Mouse (Mus musculus): ENCODE data around the gene Rln3. TPM values are rescaled to one million over a fixed set of nuclear protein-coding genes. Genes with fewer than 3 reads are reported as not detected.
A peak's percentile ranks its signal among the peaks of the same experiment; 100 is the strongest.
"Not testable (repeated sequence)": the region's sequence is repeated elsewhere in the genome, so short reads cannot be mapped to it uniquely, and the experiment has no call there.

Rln3 gene
- polyA plus RNA-seq, 1 experiment = not detected

DNA sequence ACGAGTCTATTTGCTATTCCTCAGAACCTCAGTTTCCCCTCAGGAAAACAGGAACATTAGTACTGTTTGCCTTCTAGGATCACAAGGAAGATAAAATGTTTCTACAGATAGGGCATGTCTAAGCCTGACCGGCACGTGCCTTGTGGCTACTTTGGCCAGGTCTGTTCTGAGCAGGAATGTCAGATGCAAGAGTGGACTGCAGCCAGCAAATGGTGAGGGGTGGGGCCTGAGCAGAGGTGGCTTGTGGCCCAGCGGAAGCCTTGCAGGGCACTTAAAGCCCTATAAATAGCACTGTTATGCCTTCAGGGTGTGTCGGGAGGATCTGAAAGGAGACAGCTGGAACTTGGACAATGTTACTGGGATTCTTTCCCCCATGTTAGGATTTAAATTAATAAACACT lies 21.7 kb downstream of the Rln3 start:
- no peak for DNase-seq (ENCODE audit: extremely low spot score in 1 of 2, low spot score in 1 of 2)

DNA sequence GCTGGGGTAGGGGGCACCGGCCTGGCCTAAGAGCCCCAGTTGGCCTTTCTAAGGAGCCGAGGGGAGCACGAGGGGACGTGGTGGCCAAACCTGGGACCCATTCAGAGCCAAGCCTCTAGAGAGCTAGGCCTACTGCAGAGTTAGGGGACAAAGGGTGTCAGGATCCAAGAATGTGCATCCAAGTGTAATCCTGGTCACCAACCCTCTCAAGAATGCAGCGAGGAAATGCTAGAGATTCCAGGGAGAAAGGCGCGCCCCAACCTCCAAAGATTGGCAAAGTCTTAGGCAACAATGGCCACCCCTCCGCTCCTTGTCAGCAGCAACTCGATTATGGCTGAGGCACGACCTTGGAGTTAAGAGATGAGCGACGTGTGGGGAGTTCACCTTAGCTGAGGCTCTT lies 23.2 kb downstream of the Rln3 start:
- DNase-seq (ENCODE audit: extremely low spot score in 1 of 2, low spot score in 1 of 2) = no peak

DNA sequence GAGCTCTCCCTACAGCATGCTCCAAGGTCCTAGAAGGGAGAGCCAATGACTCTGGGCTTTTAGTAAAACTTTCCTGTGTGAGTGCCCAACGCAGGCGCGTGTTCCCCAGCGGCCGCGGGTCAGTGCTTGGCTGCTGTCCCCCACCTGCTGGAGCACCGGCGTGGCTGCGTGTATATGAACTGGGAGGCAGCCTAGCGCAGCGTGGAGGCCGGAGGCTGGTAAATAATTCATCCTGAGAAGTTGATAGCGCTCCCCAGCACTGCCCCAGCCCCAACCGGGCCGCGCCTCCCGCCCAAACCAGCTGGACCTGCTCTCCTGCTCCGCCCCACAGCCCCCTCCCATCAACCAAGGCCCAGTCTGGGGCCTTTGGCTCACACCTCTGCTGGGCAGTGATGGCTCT lies 23.7 kb downstream of the Rln3 start, which contains the start of gene Palm3:
Palm3 (plus strand) TSS at position 376 of the 400 bp plus-strand sequence.
- no peak for DNase-seq (ENCODE audit: extremely low spot score in 1 of 2, low spot score in 1 of 2)

DNA sequence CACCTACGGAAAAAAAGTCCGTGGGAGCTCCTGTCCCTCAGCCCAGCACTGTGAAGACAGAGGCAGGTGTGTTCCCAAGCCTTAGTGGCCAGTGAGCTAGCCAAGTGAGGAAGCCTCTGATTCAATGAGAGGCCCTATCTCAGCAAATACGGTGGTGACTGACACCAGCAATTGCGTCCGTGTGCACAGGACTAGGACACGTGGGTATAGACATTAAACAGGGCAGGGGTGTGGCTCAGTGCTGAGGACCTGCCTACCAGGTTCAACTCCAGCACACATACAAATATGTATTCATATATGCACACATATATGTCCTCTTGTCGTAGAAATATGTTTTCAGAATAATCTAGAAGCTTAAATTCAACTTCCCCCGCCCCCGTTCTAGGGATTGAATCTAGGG lies 25.1 kb downstream of the Rln3 start:
- no peak for DNase-seq (ENCODE audit: extremely low spot score in 1 of 2, low spot score in 1 of 2)

DNA sequence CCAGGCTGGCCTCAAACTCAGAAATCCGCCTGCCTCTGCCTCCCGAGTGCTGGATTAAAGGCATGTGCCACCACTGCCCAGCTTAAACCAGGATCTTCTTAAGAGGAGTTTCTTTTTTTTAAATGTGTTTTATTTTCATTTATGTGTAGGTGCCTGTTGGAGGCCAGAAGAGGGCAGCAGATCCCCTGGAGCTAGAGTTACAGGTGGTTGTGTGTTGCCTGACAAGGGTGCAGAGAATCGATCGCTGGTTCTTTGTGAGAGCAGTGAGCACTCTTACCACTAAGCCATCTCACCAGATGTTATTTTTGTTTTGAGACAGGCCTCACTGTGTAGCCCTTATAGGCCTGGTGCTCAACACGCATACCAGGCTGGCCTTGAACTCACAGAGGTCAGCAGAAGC lies 29.0 kb downstream of the Rln3 start:
- no peak for DNase-seq (ENCODE audit: extremely low spot score in 1 of 2, low spot score in 1 of 2)

DNA sequence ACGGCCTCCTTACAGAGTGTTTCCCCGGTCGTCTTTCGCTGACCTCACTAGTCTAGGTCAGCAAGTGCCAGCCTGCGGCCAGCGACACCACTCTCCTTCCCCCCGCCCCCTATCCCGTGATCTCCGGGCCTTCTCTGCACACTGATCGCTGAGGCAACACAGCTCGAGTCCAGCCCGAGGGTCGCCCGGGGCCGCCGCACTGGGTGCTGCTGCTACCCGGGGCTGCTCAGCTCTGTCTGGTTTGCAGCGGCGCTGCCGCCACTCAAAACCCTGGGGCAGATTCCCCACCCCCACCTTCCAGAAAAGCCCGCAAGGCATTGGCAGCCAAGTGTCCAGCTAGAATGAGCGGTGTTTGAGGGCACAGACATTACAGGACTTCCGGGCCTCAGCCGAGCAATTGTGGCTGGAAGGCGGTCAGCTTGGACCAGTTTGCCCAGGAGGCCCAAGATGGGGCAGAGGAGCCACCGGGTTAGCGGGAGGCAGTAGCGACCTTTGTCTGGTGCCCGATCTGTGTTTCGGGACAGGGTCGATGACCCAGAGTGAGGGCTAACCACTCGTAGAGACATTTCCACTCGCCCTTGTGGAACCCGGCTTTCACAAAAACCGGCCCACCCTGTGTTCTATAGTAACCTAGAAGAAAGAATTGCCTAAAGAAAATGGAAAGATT lies 32.2 kb downstream of the Rln3 start:
- no peak for DNase-seq (ENCODE audit: extremely low spot score in 1 of 2, low spot score in 1 of 2)

DNA sequence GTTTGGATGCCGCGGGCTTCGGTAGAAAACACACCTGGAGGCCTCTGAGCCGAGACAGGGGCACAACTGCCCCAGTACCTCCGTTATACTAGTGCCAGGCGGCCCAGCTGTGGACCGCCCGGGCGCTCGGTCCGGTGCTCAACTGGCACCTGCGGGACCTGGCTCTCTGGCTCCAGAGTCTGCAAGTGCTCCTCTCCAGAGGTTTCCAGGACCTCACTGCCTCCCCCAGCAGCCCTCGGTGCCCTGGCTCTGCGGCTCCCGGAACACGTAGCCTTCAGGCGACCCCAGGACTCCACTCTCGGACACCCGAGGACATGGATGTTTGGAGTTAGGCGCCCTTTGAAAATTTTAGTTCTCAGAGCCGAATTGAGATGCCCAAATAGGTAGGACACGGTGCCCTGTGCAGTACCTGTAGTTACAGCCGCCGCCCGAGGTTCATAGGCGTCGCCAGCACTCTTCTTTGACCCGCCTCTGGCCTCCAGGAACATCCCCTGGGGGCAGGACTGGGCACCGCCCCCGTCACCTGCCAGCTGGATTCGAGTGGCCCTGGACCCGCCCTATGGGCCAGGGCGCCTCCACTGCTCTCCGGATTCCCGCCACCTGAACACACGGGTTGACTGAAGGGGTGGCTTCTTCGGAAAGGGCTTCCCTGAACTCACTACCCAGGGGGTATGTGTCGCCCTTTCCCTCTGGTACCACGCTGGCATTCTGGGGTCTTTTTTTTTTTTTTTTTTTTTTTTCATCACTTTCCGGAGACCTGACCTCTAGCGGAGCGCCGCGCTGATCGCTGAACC lies 32.9 kb downstream of the Rln3 start, which contains the start of gene 2210011C24Rik:
2210011C24Rik (minus strand) TSS at position 467 of the 794 bp plus-strand sequence.
- DNase-seq (ENCODE audit: extremely low spot score in 1 of 2, low spot score in 1 of 2) = no peak

DNA sequence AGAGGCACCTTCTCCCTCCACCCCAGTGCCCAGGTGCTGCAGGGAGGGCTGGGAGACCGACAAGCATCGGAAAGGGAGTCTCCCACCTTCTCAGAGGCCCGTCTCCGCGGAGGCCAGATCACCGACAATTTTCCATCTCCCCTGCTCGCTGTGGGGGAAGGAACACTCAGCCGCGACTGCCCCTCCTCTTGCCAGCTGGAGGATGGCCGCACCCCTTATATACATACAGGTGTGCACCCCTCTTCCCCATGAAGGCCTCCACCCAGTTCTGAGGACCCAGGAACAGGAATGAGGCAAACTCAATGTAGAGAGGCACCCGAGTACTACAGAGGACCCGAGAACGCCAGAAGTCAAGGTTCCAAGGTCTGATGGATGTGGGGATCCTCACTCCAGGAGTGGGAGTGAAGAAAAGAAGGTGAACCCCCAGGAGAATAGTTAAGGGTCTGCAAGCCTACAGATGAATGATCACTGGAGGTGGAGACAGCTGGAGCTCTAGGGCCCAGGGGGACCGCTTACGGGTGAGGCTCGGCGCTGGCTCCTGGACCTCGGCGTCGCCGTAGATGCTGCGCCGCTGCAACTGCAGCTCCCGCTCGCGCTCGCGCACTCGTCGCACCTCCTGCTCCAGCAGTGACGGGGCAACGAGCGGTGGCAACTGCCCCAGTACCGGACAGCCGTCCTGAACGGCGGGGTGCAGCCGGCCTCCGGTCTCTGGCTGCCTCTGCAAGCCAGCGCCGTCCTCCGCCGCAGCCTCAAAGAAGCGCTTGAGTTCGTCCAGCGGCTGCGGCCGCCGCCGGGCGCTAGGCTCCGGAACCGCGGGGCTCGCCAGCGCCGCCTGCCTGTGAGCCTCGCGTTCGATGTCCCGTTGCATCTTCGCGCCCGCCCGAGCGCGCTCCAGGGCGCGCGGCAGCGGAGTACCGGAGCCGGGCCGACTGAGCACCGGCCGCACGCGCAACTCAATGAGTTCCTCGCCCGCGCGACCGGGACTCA lies 33.9 kb downstream of the Rln3 start:
- DNase-seq (ENCODE audit: extremely low spot score in 1 of 2, low spot score in 1 of 2) = peak in 1 of 2 experiments; percentile 63

DNA sequence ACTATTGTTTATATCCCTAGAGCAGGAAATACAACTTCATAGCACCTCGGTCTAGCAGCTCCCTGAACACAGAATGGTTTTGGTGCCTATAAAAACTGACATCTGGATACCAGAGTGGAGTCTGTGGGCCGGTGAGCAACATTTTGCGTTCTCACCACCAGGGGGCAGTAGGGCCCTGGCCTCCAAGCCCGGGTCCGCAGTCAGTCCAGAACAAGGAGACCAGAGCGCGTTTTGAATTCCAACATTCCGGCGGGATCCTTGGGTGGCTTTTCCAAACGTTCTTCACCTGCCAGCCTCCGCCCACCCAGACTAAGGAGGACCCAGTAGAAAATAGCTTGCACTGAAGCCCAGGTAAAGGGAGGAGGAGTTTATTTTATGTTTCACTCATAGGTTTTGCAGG lies 34.9 kb downstream of the Rln3 start:
- peak in 1 of 2 experiments; percentile 92 for DNase-seq (ENCODE audit: extremely low spot score in 1 of 2, low spot score in 1 of 2)

DNA sequence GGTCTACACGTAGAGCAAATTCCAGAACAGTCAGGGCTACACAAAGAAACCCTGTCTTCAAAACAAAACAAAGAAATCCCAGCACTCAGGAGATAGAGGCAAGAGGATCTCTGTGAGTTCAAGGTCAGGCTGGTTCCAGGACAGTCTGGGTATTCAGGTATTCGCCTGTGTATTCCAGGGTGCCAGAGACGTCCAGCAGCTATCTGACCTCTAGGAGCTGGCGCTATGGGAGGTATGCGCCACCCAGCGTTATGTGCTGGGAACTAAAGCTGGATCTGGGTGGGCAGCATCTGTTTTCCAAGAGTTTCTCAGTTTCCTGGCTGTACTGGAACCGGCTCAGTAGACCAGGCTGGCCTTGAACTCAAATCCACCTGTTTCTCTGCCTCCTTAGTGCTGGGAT lies 36.4 kb downstream of the Rln3 start:
- no peak for DNase-seq (ENCODE audit: extremely low spot score in 1 of 2, low spot score in 1 of 2)

DNA sequence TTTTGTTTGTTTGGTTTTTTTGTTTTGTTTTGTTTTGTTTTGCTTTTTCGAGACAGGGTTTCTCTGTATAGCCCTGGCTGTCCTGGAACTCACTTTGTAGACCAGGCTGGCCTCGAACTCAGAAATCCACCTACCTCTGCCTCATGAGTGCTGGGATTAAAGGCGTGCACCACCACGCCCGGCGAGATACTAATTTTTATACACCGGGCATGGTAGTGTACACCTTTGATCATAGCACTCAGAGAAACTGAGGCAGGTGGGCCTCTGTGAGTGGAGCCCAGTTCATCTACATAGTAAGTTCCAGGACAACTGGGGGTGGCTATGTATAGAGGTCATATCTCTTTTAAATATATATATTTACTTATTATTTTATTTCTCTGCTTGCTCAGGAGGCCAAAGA lies 39.3 kb downstream of the Rln3 start:
- not testable (repeated sequence) for DNase-seq (ENCODE audit: extremely low spot score in 1 of 2, low spot score in 1 of 2)

DNA sequence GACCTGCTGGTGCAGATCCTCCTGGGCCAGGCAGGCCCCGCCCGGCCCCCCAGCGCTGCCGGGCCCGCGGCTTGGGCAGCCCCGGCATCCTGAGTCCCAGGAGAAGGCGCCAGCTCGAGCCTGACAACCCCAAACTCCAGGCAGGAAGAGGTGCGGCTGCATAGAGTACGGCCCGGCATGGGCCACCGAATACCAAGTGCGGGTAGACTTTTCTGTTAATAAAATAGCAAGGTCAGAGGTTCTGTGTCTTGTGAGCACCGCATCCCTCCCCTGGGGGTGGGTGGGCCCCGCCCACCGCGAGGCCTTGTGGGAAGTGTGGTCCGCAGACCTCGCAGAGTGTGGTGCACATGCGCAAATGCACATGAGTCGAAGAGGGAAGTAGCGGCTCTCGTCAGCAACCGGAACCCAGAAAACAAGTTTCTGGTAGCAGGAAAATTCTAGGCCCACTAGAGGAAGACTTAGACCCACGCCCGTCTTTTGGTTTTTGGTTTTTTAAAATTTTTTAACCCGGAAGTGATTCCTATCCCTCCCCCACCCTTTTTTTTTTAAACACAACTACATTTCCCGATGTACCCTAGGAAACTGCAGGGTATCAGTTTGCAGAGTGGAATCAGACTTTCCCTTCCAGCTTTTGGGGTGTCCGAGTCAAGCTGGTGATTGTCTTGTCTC lies 40.1 kb downstream of the Rln3 start:
- DNase-seq (ENCODE audit: extremely low spot score in 1 of 2, low spot score in 1 of 2) = peak; percentile 84 to 92

DNA sequence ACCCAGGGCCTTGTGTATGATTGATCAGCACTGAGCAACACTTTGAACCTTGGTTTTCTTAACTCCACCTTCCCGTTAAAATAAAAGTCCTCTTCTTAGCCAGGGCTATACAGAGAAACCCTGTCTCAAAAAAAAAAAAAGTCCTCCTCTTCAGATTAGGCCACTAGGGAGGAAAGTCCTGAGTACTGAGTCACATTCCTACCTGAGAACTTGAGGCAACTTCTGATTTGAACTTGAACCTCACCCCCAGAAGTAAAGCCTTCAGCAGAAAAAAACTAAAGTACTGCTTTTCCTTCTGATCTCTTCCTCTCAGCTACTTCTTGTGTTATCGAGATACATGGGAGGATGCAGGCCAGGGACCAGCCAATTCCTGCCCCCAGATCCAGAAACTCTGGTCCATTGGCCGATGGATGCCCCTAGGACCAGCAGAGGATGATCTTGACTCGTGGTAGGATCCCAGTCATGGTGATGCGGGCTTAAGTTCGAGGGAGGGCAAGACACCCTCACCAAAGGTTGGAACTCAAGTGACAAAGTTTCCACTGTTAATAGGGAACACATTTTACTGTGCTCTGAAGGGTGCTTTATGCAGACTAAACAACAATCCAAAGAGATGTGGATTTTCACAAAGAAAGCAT lies 41.1 kb downstream of the Rln3 start:
- DNase-seq (ENCODE audit: extremely low spot score in 1 of 2, low spot score in 1 of 2) = no peak

DNA sequence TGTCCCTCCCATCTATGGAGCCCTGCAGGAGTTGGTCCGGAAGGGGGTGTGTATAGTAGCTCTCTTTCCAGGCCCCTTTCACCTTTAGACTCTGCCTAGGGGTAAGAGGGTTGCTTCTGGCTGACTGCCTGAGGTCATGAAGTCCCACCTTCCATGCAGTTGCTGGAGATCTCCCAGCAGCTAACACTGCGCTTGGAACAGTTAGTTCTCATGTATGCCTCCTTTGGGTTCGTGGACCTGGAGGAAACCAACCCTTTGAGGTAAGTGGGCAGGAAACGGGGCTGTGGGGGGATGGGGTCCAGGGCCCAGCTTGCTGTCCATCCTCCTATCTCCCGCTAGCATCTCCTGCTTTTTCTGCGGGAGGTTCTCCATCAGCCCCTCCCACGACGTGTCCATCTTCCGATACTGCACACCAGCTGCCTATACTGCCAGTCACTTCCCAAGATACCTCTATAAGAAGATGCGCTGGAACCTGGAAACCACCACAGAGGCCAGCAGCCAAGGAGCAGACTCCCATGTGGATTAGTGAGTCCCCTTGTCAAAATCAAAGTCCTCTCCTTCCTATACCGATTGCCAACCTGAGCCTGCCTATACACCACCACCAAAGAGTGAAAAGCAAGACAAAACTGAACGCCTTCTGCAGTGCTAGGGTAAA lies 41.7 kb downstream of the Rln3 start:
- DNase-seq (ENCODE audit: extremely low spot score in 1 of 2, low spot score in 1 of 2) = no peak

DNA sequence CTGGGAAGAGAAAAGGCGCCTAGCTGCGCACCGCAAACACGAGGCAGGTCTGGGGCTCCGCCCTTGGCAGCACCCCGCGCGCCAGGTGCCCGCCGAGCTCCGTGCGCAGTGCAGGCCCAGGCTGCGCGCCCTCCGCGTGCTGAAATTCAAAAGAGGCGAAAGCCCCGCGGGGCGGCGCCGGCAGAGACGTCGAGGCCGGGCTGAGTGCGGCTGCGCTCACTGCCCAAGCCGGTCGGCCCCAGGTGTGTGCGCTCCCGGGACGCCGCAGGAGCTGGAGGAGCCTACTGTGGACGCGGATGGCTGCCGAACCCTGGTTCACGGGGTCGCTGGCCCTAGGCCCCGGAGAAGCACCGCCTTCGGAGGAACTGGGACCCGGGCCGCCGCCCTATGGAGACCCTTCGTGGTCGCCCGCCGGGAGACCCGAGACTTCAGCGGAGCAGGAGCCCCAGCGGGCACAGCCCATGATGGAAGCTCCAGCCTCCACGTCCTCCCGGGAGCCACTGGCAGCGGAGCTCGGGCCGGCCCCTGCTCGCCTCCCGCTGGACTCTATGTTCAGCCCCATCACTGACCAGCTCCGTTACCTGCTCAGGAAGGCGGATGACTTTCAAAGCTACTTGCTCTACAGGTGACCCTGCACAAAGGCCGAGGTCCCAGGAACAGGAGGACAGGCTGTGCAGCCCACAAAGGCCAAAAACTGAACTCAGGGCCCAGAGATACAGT lies 43.4 kb downstream of the Rln3 start, which contains the start of gene 1700067K01Rik:
1700067K01Rik (plus strand) TSS at position 222 of the 720 bp plus-strand sequence.
- no peak for DNase-seq (ENCODE audit: extremely low spot score in 1 of 2, low spot score in 1 of 2)

DNA sequence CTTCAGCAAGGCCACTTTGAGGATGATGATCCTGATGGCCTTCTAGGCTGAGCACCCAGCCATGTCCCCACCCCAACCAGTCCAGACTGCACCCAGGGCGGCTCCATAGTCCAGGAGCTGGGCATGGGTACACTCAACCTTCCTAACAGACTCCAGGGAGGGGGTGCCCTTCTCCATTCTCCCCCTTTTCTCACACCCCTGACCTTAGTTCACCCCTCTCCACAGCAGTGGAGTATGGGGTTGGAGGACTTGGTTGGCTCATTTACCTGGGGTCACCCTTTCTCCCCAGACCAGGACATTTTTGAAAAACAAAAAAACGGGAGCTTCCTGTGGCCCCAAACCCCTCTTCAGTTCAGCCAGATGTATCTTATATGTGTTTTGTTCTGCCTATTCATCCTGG lies 45.0 kb downstream of the Rln3 start:
- no peak for DNase-seq (ENCODE audit: extremely low spot score in 1 of 2, low spot score in 1 of 2)

DNA sequence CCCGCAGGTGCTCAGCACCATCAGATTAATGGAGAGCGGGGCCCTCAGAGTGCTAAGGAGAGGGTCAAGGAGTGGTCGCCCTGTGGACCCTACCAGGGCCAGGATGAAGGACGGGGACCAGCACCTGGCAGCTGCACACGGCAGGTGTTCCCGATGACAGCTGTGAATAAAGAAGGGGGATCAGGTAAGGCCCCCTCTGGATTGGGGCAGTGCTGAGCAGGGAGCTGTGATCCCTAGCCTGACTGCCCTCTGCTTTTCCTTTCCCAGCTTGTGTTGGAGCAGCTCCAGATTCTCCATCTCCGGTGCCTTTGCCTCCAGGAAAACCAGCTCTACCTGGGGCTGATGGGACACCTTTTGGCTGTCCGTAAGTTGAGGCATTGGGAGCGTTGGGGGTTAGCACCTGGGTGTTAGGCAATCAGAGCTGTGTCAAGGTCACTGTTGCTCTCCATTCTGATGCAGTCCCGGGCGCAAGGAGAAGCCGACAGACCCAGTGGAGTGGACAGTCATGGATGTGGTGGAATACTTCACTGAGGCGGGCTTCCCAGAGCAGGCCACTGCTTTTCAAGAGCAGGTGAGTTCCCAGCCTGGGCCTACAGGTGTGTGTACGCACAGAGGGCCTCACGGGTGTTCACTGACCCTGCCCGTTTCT lies 45.6 kb downstream of the Rln3 start:
- no peak for DNase-seq (ENCODE audit: extremely low spot score in 1 of 2, low spot score in 1 of 2)

Data from frontal cortex, adult 2 months (tissue).